8 mouse cellular contexts compared by ENCODE assay signal in genomic region chr1:130716513-130717290, GRCm38 (mm10). TPM values are rescaled to one million over a fixed set of nuclear protein-coding genes. Genes with fewer than 3 reads are reported as not detected.
DNase-seq lines count a peak whose midpoint lies in the region; ATAC-seq and TF ChIP-seq lines count a peak whose summit lies in the region.

No protein-coding gene starts in this region.

- peak overlapping the region; percentile 99 for H3K9ac ChIP-seq in forebrain, embryonic 16.5 days (replicated peaks; ENCODE audit: low read depth, low read length)
- H3K9ac ChIP-seq in kidney, postnatal 0 days (ENCODE audit: low read depth, low read length), result peak overlapping the region; percentile 93
- H3K9ac ChIP-seq in liver, embryonic 11.5 days (ENCODE audit: low read depth, low read length), result peak overlapping the region; percentile 96
- peak overlapping the region; percentile 82 for H3K9ac ChIP-seq in neural tube, embryonic 12.5 days

- H3K27me3 ChIP-seq in forebrain, embryonic 16.5 days (replicated peaks; ENCODE audit: control insufficient read depth, insufficient read depth, low read length), result no peaks in the 10 kb centered on the region
- H3K27me3 ChIP-seq in kidney, postnatal 0 days (ENCODE audit: insufficient read depth, low read length), result no peaks in the 10 kb centered on the region
- H3K27me3 ChIP-seq in liver, embryonic 11.5 days (replicated peaks; ENCODE audit: control insufficient read depth, insufficient read depth, low read length), result no peaks in the 10 kb centered on the region
- no peaks in the 10 kb centered on the region for H3K27me3 ChIP-seq in neural tube, embryonic 12.5 days (replicated peaks)

- DNase-seq in ovary, postnatal 14 days (ENCODE audit: low spot score), result peak; percentile 37
- DNase-seq in ovary, postnatal 10 days (ENCODE audit: low spot score), result no peak
- DNase-seq in kidney, postnatal 0 days (ENCODE audit: low spot score), result peak; percentile 35
- no peak for DNase-seq in liver, embryonic 11.5 days (ENCODE audit: low spot score)
- no peak for DNase-seq in yolk sac, embryonic 10.5 days (ENCODE audit: low spot score)

- WGBS in forebrain, embryonic 16.5 days, result under 1% methylated on average over 42 of the region's 42 CpGs
- WGBS in kidney, postnatal 0 days, result under 1% methylated on average over 42 of the region's 42 CpGs
- under 1% methylated on average over 42 of the region's 42 CpGs for WGBS in liver, embryonic 11.5 days
- whole genome bisulfite sequencing in neural tube, embryonic 12.5 days, result under 1% methylated on average over 42 of the region's 42 CpGs

- peaks cover 14% of the 10 kb centered on the region for H3K4me1 ChIP-seq in bone marrow macrophage, adult 2 months (ENCODE audit: control insufficient read depth, insufficient read depth, low read length)
- peaks cover 23% of the 10 kb centered on the region for H3K4me1 ChIP-seq in forebrain, embryonic 16.5 days (replicated peaks; ENCODE audit: control insufficient read depth, insufficient read depth, low read length)
- peaks cover 11% of the 10 kb centered on the region for H3K4me1 ChIP-seq in kidney, postnatal 0 days (replicated peaks; ENCODE audit: insufficient read depth, low read length)
- H3K4me1 ChIP-seq in liver, embryonic 11.5 days (replicated peaks; ENCODE audit: control insufficient read depth, insufficient read depth, low read length), result peaks cover 12% of the 10 kb centered on the region
- peaks cover 18% of the 10 kb centered on the region for H3K4me1 ChIP-seq in neural tube, embryonic 12.5 days

- ATAC-seq in forebrain, embryonic 16.5 days, result 0 out of 2 replicates have a peak, but pooled peaks have one; percentile 0
- peak; percentile 0; the same call in 1 of the 2 replicates for ATAC-seq in kidney, postnatal 0 days (replicated peaks; ENCODE audit: low FRiP score, low read depth)
- peak; percentile 10 for ATAC-seq in liver, embryonic 11.5 days (replicated peaks; ENCODE audit: low FRiP score)
- ATAC-seq in neural tube, embryonic 12.5 days (ENCODE audit: low FRiP score, low read depth), result peak; percentile 21

- H3K4me3 ChIP-seq in bone marrow macrophage, adult 2 months (ENCODE audit: insufficient read depth, low read length), result peak overlapping the region; percentile 89
- H3K4me3 ChIP-seq in forebrain, embryonic 16.5 days (replicated peaks; ENCODE audit: low read length), result peak overlapping the region; percentile 99
- H3K4me3 ChIP-seq in kidney, postnatal 0 days (replicated peaks; ENCODE audit: low read depth, low read length), result peak overlapping the region; percentile 67
- H3K4me3 ChIP-seq in liver, embryonic 11.5 days (ENCODE audit: low read depth, low read length), result peak overlapping the region; percentile 84
- peak overlapping the region; percentile 64 for H3K4me3 ChIP-seq in neural tube, embryonic 12.5 days

- TF ChIP-seq POLR2A in bone marrow macrophage, adult 2 months (IDR thresholded peaks at IDR 0.05; ENCODE audit: borderline replicate concordance, low read depth, low read length), result no peak

- H3K4me2 ChIP-seq in forebrain, embryonic 16.5 days (ENCODE audit: low read length), result peak overlapping the region; percentile 98
- H3K4me2 ChIP-seq in kidney, postnatal 0 days (ENCODE audit: low read length), result peak overlapping the region; percentile 96
- H3K4me2 ChIP-seq in liver, embryonic 11.5 days, result peak overlapping the region; percentile 99
- peak overlapping the region; percentile 99 for H3K4me2 ChIP-seq in neural tube, embryonic 12.5 days (replicated peaks)

- peak overlapping the region; percentile 60 for H3K27ac ChIP-seq in bone marrow macrophage, adult 2 months (ENCODE audit: insufficient read depth, low read depth, low read length)
- H3K27ac ChIP-seq in forebrain, embryonic 16.5 days (ENCODE audit: low read length), result peak overlapping the region; percentile 89
- H3K27ac ChIP-seq in kidney, postnatal 0 days, result peak overlapping the region; percentile 83
- H3K27ac ChIP-seq in liver, embryonic 11.5 days (ENCODE audit: low read depth, low read length), result peak overlapping the region; percentile 80
- 0 out of 2 replicates have a peak overlapping the region, but pooled peaks have one; percentile 37 for H3K27ac ChIP-seq in neural tube, embryonic 12.5 days

- no peaks in the 10 kb centered on the region for H3K9me3 ChIP-seq in forebrain, embryonic 16.5 days (ENCODE audit: control insufficient read depth, low read length)
- H3K9me3 ChIP-seq in kidney, postnatal 0 days (replicated peaks; ENCODE audit: low read length), result no peaks in the 10 kb centered on the region
- no peaks in the 10 kb centered on the region for H3K9me3 ChIP-seq in liver, embryonic 11.5 days (ENCODE audit: control insufficient read depth, low read length)
- H3K9me3 ChIP-seq in neural tube, embryonic 12.5 days, result no peaks in the 10 kb centered on the region

- H3K36me3 ChIP-seq in forebrain, embryonic 16.5 days (ENCODE audit: control insufficient read depth, insufficient read depth), result no peaks in the 10 kb centered on the region
- no peaks in the 10 kb centered on the region for H3K36me3 ChIP-seq in kidney, postnatal 0 days (ENCODE audit: insufficient read depth, low read length)
- H3K36me3 ChIP-seq in liver, embryonic 11.5 days (ENCODE audit: control insufficient read depth, insufficient read depth, low read length), result 0 out of 2 replicates have a peak, but pooled peaks cover 2% of the 10 kb centered on the region
- H3K36me3 ChIP-seq in neural tube, embryonic 12.5 days, result 0 out of 2 replicates have a peak, but pooled peaks cover 4% of the 10 kb centered on the region

- no peak for TF ChIP-seq CTCF in bone marrow macrophage, adult 2 months (IDR thresholded peaks at IDR 0.05; ENCODE audit: low read depth, low read length)
- TF ChIP-seq CTCF in kidney, postnatal 0 days (IDR thresholded peaks at IDR 0.05; ENCODE audit: low read depth), result no peak

RNA-seq across cellular contexts. Expression of gene Yod1, which starts 0.4 kb away (rescaled TPM):
- 8.4 and 9.4 TPM in 2 replicates for polyA plus RNA-seq in bone marrow macrophage, adult 2 months (2012; ENCODE audit: insufficient read depth, insufficient read length, missing spikeins)
- 18.1 and 18.7 TPM in 2 replicates for polyA plus RNA-seq in forebrain, embryonic 16.5 days (2015; fragmentation: Nextera tagmentation; extraction: Ambion mirVana)
- polyA plus RNA-seq in kidney, postnatal 0 days (2015; fragmentation: Nextera tagmentation; extraction: Ambion mirVana), result 9.7 and 11.5 TPM in 2 replicates
- polyA plus RNA-seq in liver, embryonic 11.5 days (2014; fragmentation: Nextera tagmentation; extraction: Ambion mirVana), result 26.5 and 26.6 TPM in 2 replicates
- 18.6 and 20.3 TPM in 2 replicates for polyA plus RNA-seq in neural tube, embryonic 12.5 days (2016; fragmentation: Nextera tagmentation; extraction: Ambion mirVana)

RNA-seq across cellular contexts. Expression of gene Gm29427, which starts 1.1 kb away (rescaled TPM):
- polyA plus RNA-seq in bone marrow macrophage, adult 2 months (2012; ENCODE audit: insufficient read depth, insufficient read length, missing spikeins), result not detected in 2 replicates
- 0.27 TPM in 1 of 2 replicates, not detected in the other for polyA plus RNA-seq in forebrain, embryonic 16.5 days (2015; fragmentation: Nextera tagmentation; extraction: Ambion mirVana)
- not detected in 2 replicates for polyA plus RNA-seq in kidney, postnatal 0 days (2015; fragmentation: Nextera tagmentation; extraction: Ambion mirVana)
- polyA plus RNA-seq in liver, embryonic 11.5 days (2014; fragmentation: Nextera tagmentation; extraction: Ambion mirVana), result not detected in 2 replicates
- polyA plus RNA-seq in neural tube, embryonic 12.5 days (2016; fragmentation: Nextera tagmentation; extraction: Ambion mirVana), result not detected in 2 replicates

RNA-seq across cellular contexts. Expression of gene Pfkfb2, which starts 12.4 kb away (rescaled TPM):
- 13.9 and 15.0 TPM in 2 replicates for polyA plus RNA-seq in bone marrow macrophage, adult 2 months (2012; ENCODE audit: insufficient read depth, insufficient read length, missing spikeins)
- 27.8 and 28.2 TPM in 2 replicates for polyA plus RNA-seq in forebrain, embryonic 16.5 days (2015; fragmentation: Nextera tagmentation; extraction: Ambion mirVana)
- 6.7 and 7.3 TPM in 2 replicates for polyA plus RNA-seq in kidney, postnatal 0 days (2015; fragmentation: Nextera tagmentation; extraction: Ambion mirVana)
- 4.9 and 6.1 TPM in 2 replicates for polyA plus RNA-seq in liver, embryonic 11.5 days (2014; fragmentation: Nextera tagmentation; extraction: Ambion mirVana)
- polyA plus RNA-seq in neural tube, embryonic 12.5 days (2016; fragmentation: Nextera tagmentation; extraction: Ambion mirVana), result 14.9 and 16.1 TPM in 2 replicates

RNA-seq across cellular contexts. Expression of gene AA986860, which starts 15.1 kb away (rescaled TPM):
- polyA plus RNA-seq in bone marrow macrophage, adult 2 months (2012; ENCODE audit: insufficient read depth, insufficient read length, missing spikeins), result 0.66 and 1.0 TPM in 2 replicates
- polyA plus RNA-seq in forebrain, embryonic 16.5 days (2015; fragmentation: Nextera tagmentation; extraction: Ambion mirVana), result 0.47 and 0.67 TPM in 2 replicates
- polyA plus RNA-seq in kidney, postnatal 0 days (2015; fragmentation: Nextera tagmentation; extraction: Ambion mirVana), result 15.3 and 17.7 TPM in 2 replicates
- 7.1 and 7.9 TPM in 2 replicates for polyA plus RNA-seq in liver, embryonic 11.5 days (2014; fragmentation: Nextera tagmentation; extraction: Ambion mirVana)
- polyA plus RNA-seq in neural tube, embryonic 12.5 days (2016; fragmentation: Nextera tagmentation; extraction: Ambion mirVana), result 0.51 and 0.86 TPM in 2 replicates

RNA-seq across cellular contexts. Expression of gene C4bp, which starts 55.3 kb away (rescaled TPM):
- not detected in 2 replicates for polyA plus RNA-seq in bone marrow macrophage, adult 2 months (2012; ENCODE audit: insufficient read depth, insufficient read length, missing spikeins)
- not detected in 2 replicates for polyA plus RNA-seq in forebrain, embryonic 16.5 days (2015; fragmentation: Nextera tagmentation; extraction: Ambion mirVana)
- polyA plus RNA-seq in kidney, postnatal 0 days (2015; fragmentation: Nextera tagmentation; extraction: Ambion mirVana), result 3.6 and 4.8 TPM in 2 replicates
- 0.34 and 0.47 TPM in 2 replicates for polyA plus RNA-seq in liver, embryonic 11.5 days (2014; fragmentation: Nextera tagmentation; extraction: Ambion mirVana)
- polyA plus RNA-seq in neural tube, embryonic 12.5 days (2016; fragmentation: Nextera tagmentation; extraction: Ambion mirVana), result 0.06 TPM in 1 of 2 replicates, not detected in the other

Comparison
In these comparisons a context has a peak if more than half of its experiments do, and no peak if none do; other contexts are left out.
1. DNase-seq: peak in ovary, postnatal 14 days (single experiment) and kidney, postnatal 0 days (single experiment); none in ovary, postnatal 10 days (single experiment), liver, embryonic 11.5 days (single experiment) and yolk sac, embryonic 10.5 days (single experiment).
2. H3K27ac ChIP-seq: peak in every context shown above with its lines; median percentile 89 in forebrain, embryonic 16.5 days; 83 in kidney, postnatal 0 days; 80 in liver, embryonic 11.5 days; 60 in bone marrow macrophage, adult 2 months; 37 in neural tube, embryonic 12.5 days.
3. Peak in every context shown above with its lines, with median percentiles within 50 percentile points of each other: H3K4me3 ChIP-seq, ATAC-seq, H3K4me2 ChIP-seq and H3K9ac ChIP-seq.